Mouse (Mus musculus) cerebellum, postnatal 4 days (tissue): ENCODE data around the gene Ikbip.

Experiments
- DNase-seq, 2 experiments: peaks; one replicate each; pipeline ENCODE4 v3.0.0; 2022; ENCODE audit warnings: low spot score in 2 of 2, mixed read lengths in 1 of 2

The Ikbip gene

DNA sequence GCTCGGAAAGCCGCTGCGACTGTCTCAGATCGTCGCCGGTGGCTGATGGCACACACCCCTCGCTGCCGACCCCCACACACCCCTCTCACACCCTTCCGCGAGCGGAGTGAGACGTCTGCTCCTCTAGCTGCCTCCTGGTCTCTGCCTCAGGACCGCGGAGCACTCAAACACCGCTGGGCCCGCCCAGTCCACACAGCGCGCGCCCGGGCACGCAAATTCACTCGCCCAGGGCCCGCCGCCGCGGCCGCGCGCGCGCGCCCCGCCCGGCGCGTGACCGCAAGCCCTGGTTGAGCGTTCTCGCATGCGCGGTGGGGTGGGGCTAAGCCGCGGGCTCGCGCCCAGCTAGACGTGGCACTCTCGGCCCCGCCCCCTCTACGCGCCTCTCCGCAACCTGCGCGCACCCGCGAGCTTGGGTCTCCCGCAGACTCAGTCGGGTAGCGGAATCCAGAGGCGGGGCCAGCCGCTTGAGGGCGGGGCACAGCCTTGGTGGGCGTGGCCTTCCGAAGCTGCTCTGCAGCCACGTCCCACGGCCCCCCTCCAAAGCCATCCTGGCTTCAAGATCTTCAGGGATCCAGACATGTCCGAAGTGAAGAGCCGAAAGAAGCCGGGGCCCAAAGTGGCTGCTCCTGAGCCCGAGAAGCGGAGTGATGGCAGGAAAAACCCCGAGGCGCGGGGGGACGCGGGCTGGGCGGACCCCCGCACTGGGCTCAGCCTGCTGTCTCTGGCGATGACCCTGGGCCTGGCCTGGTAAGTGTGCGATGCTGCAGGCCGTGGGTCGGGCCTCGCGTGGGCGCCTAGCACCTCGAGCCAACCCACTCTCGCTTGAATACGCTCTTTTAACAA lies at the start of gene Ikbip, which contains the start of gene Apaf1:
Gene Ikbip, plus strand, starts transcription at position 391 of the 843 bp plus-strand sequence.
Gene Apaf1, minus strand, starts transcription at position 221 of the 843 bp plus-strand sequence.
- DNase-seq, result peak; percentile 98 to 100

GRCm38 (mm10) chr10:91033942-91034341 lies 48.8 kb upstream of the Ikbip start:
- peak; percentile 48 to 76 for DNase-seq

GRCm38 (mm10) chr10:91049696-91050095 lies 33.0 kb upstream of the Ikbip start:
- DNase-seq, result no peak

DNA sequence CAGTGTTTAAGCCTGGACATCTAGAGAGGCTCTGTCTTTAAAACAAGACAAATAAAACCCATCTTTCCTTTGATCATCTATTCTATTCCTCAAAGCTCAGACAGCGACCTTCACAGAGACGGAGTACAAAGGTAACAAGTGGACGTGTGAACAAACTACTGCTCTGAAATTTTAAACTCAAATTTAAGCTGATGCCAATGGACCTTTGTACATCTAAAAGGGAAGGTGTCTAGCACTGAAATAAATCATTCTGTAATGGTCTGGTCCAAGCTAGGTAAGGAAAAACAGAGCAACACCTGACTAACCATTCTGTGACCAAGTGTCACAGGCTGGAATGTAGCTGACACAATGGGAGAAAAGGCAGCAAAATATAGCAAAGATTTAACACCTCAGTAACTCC lies 31.6 kb upstream of the Ikbip start:
- DNase-seq, result no peak

GRCm38 (mm10) chr10:91052734-91053133 lies 30.0 kb upstream of the Ikbip start:
- DNase-seq, result no peak

GRCm38 (mm10) chr10:91060742-91061141 lies 22.0 kb upstream of the Ikbip start:
- DNase-seq, result no peak

DNA sequence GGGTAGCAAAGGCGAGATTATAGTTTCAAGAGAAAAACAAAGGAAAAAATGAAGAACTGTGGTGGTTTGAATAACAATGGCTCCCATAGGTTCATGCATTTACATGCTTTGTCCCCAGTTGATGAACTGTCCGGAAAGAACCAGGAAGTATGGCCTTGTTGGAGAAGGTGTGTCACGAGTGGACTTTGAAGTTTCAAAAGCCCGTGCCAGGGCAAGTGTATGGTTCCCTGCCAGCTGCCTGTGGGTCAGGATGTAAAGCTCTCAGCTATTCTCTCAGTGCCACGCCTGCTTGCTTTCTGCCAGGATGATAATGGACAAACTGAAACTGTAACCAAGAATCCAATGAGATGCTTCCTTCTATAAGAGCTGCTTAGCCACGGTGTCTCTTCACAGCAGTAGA lies 20.4 kb upstream of the Ikbip start:
- DNase-seq, result no peak

DNA sequence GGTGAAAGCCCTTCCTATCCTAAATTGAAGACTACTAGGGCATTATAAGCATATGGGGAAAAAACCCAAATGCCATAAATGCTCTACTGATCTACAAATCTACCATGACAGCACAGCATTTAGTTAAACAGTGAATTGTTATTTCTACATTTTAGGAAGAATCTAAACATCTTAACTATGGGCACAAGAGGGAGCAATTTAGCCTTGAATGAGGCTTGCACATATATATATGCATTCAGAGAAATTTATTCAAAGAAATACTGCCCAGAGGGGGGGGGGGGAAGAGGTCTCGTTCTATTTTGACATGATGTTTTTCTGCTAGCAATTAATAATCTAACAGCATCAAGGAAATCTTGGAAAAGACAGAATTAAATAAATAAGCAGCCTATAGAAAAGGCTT lies 11.0 kb upstream of the Ikbip start:
- no peak for DNase-seq

DNA sequence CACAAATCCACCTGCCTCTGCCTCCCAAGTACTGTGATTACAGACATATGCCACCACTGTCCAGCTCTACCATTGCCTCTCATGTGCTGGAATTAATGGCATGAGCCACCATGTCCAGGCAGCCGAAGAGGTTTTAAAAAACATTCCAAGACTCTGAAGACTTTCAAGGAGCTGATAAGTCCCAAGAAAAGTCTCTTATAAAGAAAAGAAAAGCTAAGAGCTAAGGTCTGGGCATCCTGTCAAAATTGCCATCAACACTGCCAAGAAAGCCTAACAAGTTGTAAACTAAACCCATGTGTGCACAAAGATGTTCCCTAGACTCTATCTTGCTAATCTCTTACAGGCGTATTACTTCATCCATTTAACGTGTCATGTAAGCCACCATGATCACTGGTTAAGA lies 9.4 kb upstream of the Ikbip start:
- no peak for DNase-seq

DNA sequence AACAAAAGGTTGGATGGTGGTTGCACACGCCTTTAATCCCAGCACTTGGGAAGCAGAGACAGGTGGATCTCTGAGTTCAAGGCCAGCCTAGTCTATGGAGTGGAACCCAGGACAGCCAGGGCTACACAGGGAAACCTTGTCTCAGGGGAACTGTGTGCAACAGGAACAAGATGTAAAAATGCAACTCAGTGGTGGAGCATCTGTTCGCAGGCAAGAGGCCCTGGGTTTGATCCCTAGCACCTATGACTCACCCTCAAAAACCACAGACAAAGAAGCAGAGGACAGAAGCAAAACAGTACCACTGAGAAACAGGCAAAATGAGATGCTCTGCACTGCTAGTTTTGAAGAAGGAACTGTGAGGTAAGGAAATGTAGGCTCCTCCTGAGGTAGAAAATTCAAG lies 6.1 kb upstream of the Ikbip start:
- no peak for DNase-seq

DNA sequence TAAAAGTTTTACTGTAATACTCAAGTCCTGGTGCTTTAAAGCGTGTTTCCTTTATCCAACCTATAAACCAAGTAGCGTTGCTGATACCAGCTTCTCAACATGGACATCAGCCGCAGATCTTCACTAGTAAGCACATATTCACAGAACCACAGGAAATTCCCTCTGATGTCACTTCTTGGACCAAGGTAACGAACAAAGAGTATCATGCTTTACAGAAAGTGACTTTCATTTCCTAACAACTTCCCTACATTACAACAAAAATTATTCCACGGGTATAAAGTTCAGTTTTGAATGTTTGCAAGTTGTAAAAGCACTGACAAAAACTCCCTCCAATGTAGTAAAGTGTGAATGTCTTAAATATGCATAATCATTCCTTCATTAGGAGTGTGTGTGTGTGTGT lies 2.2 kb upstream of the Ikbip start:
- no peak for DNase-seq

DNA sequence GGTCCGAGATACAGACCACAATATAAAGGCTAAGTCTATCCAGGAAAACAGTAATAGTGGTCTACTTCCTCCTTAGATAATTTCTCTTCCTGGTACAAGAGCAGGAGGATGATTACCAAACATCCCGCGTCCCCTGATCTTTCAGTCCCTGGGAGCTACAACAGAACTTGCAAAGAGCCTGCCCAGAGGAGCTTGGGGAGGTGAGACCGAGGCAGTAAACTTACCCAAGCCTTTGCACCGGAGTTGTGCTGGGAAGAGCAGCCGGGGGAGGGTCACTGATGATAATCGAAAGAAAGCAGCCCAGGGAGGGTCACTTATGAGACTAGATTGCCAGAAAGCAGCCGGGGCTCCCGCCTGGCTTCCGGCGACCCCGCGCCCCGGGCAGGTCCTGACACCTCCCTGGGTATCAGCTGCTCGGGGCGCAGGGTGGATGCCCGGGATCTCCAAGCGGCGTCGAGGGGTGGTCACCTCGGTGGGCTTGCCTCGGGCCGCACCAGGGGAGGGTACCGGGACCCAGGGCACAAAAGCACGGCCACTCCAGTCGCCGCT lies 707 bp upstream of the Ikbip start:
- no peak for DNase-seq

GRCm38 (mm10) chr10:91083393-91083927 lies 720 bp downstream of the Ikbip start:
- no peak for DNase-seq

DNA sequence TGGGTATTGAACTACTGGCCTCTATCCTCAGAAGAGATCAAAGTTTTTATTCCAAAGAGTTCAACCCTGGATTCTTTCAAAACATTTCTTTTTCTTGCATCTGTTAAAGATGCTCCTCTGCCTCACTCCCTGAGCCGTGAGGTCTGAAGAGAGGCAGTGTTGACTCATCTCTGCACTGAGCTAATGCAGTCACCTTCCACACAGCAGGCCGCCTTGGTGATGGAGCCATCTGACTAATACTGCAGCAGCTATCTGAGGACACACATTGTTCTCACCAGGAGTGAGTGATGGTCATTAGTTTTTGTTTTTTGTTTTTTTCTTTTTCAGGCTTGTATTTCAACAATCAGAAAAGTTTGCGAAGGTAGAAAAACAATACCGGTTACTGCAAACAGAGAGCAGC lies 10.1 kb downstream of the Ikbip start:
- DNase-seq, result no peak

GRCm38 (mm10) chr10:91094251-91095104 lies 11.7 kb downstream of the Ikbip start:
- no peak for DNase-seq

DNA sequence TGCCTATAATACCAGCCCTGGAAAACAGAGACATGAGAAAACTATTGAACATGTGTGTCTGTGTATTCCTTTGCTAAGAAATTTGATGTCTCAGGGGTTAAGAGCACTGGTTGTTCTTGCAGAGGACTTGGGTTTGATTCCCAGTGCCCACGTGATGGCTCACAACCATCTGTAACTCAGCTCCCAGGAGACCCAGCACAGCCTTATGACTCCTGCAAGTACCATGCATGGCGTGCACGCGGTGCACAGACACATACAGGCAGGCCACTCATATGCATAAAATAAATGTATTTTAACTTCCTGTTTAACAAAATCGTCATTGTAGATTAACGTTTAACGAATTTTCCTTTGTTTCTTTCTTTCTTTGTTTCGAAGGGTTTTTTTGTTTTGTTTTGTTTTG lies 15.3 kb downstream of the Ikbip start:
- DNase-seq, result no peak

DNA sequence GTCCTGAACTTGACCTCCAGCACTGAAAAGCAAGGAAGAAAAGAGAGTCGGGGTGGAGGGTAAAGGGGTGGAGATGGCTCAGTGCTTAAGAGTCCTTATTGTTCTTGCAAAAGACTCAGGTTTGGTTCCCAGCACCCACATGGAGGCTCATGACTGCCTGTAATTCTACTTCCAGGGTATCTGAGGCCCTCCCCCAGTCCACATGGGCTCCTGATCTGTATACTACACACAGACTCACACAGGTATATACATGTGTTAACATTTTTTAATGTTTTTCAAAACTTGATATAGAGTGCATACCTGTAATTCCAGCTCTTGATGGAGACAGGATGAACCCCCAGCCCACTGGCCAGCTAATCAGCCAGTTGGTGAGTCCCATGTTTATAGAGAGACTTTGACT lies 17.4 kb downstream of the Ikbip start:
- no peak for DNase-seq

DNA sequence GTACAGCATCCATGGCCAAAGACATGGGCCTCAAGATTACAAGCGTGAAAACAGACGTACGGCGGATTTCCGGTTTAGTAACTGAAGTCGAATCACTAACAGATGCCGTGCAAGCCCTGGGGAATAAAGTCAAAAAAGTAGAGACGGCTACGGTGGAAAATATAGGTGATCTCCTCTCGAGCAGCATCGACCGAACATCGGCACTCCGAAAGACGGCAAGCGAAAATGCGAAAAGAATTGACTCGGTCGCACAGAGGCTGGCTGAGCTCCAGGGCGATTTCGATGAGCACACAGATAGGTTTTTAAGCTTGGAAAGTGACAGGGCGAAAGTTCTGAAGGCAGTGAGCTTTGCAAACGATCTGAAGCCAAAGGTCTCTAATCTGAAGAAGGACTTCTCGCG lies 19.2 kb downstream of the Ikbip start:
- no peak for DNase-seq

- no peak for DNase-seq
These were observed 20.3 kb downstream of the Ikbip start for GRCm38 (mm10) chr10:91102799-91103590.

- no peak for DNase-seq
These were observed 23.2 kb downstream of the Ikbip start for GRCm38 (mm10) chr10:91105981-91106380.

GRCm38 (mm10) chr10:91109841-91110240 lies 27.1 kb downstream of the Ikbip start:
- no peak for DNase-seq
